Mouse (Mus musculus) small intestine, adult 2 months (tissue): ENCODE measurements around the gene Pcp4. TPM values are rescaled to one million over a fixed set of nuclear protein-coding genes. Genes with fewer than 3 reads are reported as not detected.

Source experiments
- H3K27ac ChIP-seq: fragments of 200-500 bp; 2 replicates; pipeline ENCODE4 v1.5.1; 2012; ENCODE audit warnings: low read depth, low read length, control low read depth, inconsistent platforms; ENCODE audit not compliant: insufficient read depth
- H3K27me3 ChIP-seq: fragments of 200-500 bp; 2 replicates; pipeline ENCODE4 v1.6.1; 2012; ENCODE audit warnings: mild to moderate bottlenecking, moderate library complexity, low read length, inconsistent platforms; ENCODE audit not compliant: control insufficient read depth, insufficient read depth
- H3K36me3 ChIP-seq: fragments of 200-500 bp; 2 replicates; pipeline ENCODE4 v1.6.1; 2012; ENCODE audit warnings: mild to moderate bottlenecking, low read length, control low read depth, inconsistent platforms; ENCODE audit not compliant: control insufficient read depth, insufficient read depth
- H3K4me1 ChIP-seq: fragments of 200-500 bp; 2 replicates; pipeline ENCODE4 v1.6.1; 2012; ENCODE audit warnings: low read length, inconsistent platforms, mixed read lengths; ENCODE audit not compliant: control insufficient read depth, insufficient read depth, insufficient read length
- H3K4me3 ChIP-seq: fragments of 200-500 bp; 2 replicates; pipeline ENCODE4 v1.5.1; 2012; ENCODE audit warnings: low read depth, mild to moderate bottlenecking, control low read depth, inconsistent platforms, low read length, moderate library complexity
- CTCF ChIP-seq: fragments of 200-500 bp; IDR thresholded peaks from 2 replicates; pipeline ENCODE4 v1.5.1; 2012; ENCODE audit warnings: low read depth, mild to moderate bottlenecking, control low read depth, inconsistent platforms, low read length, moderate library complexity, mixed read lengths; ENCODE audit not compliant: insufficient replicate concordance, insufficient read length; ENCODE audit errors: extremely low read depth
- POLR2A ChIP-seq: fragments of 200-500 bp; IDR thresholded peaks from 2 replicates; pipeline ENCODE4 v1.6.1; 2012; ENCODE audit warnings: low read depth, mild to moderate bottlenecking, control low read depth, inconsistent platforms, low read length, moderate library complexity
- WGBS: fragments of 180-500 bp; shearing (Covaris S2); methylation state at CpG from one replicate; pipeline ENCODE4 v1.1.7; 2018; 5-methylcytosine and 5-hydroxymethylcytosine counted together
- polyA plus RNA-seq: library from polyadenylated mRNA; depleted of rRNA; stranded (reverse); fragments of >200 nt; gene quantifications from 2 replicates; pipeline ENCODE4 v1.2.3, GENCODE M21; 2012

Pcp4 gene
- polyA plus RNA-seq, 1 experiment = 0.87 TPM

DNA sequence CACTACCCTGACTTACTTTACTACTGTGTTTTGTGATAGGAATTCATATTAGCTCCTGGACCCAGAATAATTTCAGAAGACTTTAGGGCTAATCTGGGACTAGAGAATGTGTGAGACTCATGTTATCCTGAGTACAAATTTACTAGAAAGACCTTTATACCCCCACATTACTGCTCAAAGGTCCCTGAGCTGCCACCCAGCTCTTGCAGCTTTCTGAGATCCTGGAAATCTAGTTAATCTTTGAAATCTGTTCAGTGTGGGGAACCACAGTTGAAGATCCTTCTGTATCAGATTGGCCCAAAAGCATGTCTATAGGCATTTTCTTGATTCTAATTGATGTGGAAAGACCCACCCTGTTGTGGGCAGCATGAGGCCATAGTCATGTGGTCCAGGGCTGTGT is 69.0 kb downstream of the Pcp4 start:
- H3K36me3 ChIP-seq = no peaks in the 10 kb centered on the region
- no peak for TF ChIP-seq CTCF
- no peak for TF ChIP-seq POLR2A
- H3K27ac ChIP-seq = no peak overlapping the region
- no peaks in the 10 kb centered on the region for H3K27me3 ChIP-seq
- H3K4me3 ChIP-seq = no peak overlapping the region
- H3K4me1 ChIP-seq = no peaks in the 10 kb centered on the region; the same call in 1 of the 2 replicates

DNA sequence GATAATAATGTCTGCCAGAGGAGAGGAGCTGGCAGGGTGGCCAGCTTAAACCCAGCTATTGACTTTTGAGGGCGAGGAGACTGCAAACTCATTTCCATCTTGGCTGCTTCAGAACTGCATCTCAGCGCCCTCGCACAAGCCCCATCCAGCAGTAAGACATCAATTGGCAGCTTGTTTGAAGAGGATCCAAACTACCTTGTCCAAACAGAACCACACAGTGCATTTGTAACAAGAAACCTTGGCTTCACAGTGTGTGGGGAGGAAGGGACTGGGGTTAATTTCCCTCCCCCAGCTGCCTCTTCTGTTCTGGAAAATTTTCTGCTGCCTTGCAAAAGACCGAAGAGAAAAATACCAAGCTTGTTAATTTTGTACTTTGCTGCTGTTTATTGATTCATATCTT is 71.7 kb downstream of the Pcp4 start:
- WGBS = 71% methylated on average over 4 of the region's 4 CpGs

DNA sequence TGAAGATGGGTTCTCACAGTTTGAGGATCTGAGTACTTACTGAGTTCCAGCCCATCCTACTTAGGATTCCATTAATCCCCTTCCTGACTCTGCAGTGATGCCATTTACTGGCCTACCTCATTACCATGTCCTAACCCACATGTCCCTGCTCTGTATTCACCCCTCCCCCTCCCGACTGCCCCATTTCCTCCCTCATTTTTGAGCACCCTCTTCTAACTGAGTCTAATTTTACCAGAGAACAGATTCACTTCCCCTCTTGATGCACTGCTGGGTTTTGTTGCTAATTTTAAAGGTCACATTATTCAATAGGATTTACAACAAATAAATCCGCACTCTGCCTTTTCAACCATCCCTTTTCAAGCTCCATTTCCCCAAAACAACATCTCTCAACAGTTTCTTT is 73.7 kb downstream of the Pcp4 start:
- Histone ChIP-seq H3K27ac (no peak overlapping the region), H3K4me3 (no peak overlapping the region), H3K36me3 (no peaks in the 10 kb centered on the region), H3K4me1 (no peaks in the 10 kb centered on the region), H3K27me3 (no peaks in the 10 kb centered on the region)
- TF ChIP-seq CTCF (no peak), POLR2A (no peak)
- WGBS = 75% methylated on average over 2 of the region's 2 CpGs

More for the DNA sequence above, 71.7 kb downstream of the Pcp4 start:
- H3K4me3 ChIP-seq = no peak overlapping the region
- H3K27me3 ChIP-seq = no peaks in the 10 kb centered on the region
- TF ChIP-seq CTCF (no peak), POLR2A (no peak)
- no peaks in the 10 kb centered on the region for H3K4me1 ChIP-seq
- no peak overlapping the region for H3K27ac ChIP-seq
- no peaks in the 10 kb centered on the region for H3K36me3 ChIP-seq

DNA sequence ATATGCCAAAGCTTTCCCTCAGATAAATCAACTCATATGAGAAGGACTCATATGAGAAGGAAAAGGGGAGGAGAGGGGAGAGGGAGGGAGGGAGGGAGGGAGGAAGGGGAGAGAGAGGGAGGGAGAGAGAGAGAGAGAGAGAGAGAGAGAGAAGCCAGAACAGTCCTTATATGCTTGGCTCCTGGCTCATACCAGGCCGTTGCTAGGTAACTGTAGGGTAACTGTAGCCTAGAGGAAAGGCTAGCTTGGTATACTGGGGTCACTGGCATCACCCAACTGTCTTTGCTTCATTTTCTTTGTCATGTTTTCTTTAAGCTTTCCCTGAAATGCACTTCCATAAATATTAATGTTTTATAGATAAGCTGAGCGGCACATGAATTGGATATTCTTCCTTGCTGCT is 85.3 kb downstream of the Pcp4 start:
- Histone ChIP-seq H3K4me3 (no peak overlapping the region), H3K4me1 (no peaks in the 10 kb centered on the region), H3K27me3 (no peaks in the 10 kb centered on the region), H3K27ac (no peak overlapping the region), H3K36me3 (no peaks in the 10 kb centered on the region)
- no peak for TF ChIP-seq CTCF
- no peak for TF ChIP-seq POLR2A
- WGBS = 71% methylated on average over 2 of the region's 2 CpGs

DNA sequence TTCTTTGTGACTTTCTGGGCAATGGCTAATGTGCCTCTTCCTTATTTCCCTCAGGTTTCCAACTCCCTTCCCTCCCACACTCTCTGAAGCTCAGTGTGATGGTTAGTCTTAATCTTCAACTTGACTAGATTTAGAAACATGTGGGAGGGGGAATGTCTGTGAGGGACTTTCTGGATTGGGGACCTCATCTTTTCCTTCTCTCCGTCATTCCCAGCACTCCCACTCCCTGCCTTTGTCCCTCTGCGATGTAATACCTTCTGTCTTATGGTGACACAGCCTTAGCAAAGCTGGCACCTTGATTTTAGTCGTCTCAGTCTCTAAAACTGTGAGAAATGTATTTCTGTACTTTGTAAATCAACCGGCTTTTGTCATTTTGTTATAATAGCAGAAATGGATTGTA is 88.0 kb downstream of the Pcp4 start:
- 70% methylated on average over 4 of the region's 4 CpGs for WGBS
- Histone ChIP-seq H3K27ac (no peak overlapping the region), H3K27me3 (no peaks in the 10 kb centered on the region), H3K4me3 (no peak overlapping the region), H3K4me1 (no peaks in the 10 kb centered on the region), H3K36me3 (no peaks in the 10 kb centered on the region)
- no peak for TF ChIP-seq CTCF
- no peak for TF ChIP-seq POLR2A

DNA sequence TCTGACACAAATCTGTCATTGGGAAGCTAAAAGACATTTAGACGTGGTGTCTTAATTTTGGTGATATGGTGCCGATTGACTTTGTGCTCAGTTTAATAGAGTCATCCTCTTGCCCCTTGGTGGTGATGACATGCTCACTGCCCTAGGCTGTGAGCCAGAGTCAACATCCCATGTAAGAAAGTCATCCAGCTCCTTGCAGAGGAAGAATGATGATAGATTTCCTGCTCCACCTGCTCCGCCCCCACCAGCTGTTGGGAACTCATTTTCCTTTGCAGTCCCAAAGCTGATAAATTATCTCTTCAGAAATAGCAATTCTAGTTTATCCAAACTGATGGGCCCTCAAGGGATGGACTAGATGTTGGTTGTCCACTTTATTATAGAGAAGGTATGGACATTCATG is 89.2 kb downstream of the Pcp4 start:
- Histone ChIP-seq H3K4me1 (no peaks in the 10 kb centered on the region), H3K27me3 (no peaks in the 10 kb centered on the region), H3K36me3 (no peaks in the 10 kb centered on the region), H3K27ac (no peak overlapping the region), H3K4me3 (no peak overlapping the region)
- no peak for TF ChIP-seq CTCF
- TF ChIP-seq POLR2A = no peak
- WGBS = 32% methylated on average over 3 of the region's 3 CpGs

DNA sequence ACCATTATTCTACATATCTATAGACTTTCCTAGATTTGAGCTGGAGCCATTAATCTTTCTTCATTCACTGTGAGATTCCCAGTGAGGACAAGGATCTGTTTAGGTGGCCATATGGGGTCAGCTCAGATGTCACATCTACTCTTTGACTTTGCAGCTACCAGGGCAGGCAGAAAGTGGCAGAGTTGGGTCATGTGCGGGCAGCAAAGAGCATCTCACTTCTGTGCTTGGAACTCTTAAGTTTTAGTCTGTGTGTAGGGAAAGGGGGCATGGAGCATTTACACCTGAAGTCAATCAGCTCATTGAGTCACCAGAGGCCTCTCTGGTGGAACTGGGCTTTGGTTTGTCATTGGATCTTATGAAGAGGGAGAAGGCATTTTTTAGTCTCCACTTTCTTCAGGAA is 90.9 kb downstream of the Pcp4 start:
- H3K27ac ChIP-seq = no peak overlapping the region
- H3K4me1 ChIP-seq = no peaks in the 10 kb centered on the region
- no peak overlapping the region for H3K4me3 ChIP-seq
- no peak for TF ChIP-seq POLR2A
- 100% methylated on average over 1 of the region's 1 CpGs for WGBS
- H3K36me3 ChIP-seq = no peaks in the 10 kb centered on the region
- H3K27me3 ChIP-seq = no peaks in the 10 kb centered on the region

DNA sequence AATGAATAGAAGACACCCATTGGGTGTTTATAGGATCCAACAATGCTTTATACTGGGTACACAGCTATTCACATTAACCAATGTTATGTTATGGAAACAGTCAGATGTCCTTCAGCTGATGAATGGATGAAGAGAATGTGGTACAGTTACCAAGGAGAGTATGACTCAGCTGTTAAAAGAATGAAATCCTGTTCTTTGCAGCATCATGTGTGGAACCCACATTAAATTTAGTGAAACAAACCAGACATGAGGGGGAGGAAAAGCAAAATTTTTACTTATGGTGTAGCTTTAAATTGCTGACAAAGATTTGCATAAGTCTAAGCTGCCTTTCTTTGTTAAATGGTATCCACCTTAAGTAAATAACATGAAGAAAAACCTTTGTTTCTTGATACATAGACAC is 92.4 kb downstream of the Pcp4 start:
- H3K4me1 ChIP-seq = no peaks in the 10 kb centered on the region
- no peak overlapping the region for H3K4me3 ChIP-seq
- no peaks in the 10 kb centered on the region for H3K36me3 ChIP-seq
- no peaks in the 10 kb centered on the region for H3K27me3 ChIP-seq
- TF ChIP-seq CTCF = no peak
- no peak for TF ChIP-seq POLR2A
- H3K27ac ChIP-seq = no peak overlapping the region
